Mouse (Mus musculus): ENCODE measurements around the gene Def8.
"Not testable (repeated sequence)": the region's sequence is repeated elsewhere in the genome, so short reads cannot be mapped to it uniquely, and the experiment has no call there.

DNA sequence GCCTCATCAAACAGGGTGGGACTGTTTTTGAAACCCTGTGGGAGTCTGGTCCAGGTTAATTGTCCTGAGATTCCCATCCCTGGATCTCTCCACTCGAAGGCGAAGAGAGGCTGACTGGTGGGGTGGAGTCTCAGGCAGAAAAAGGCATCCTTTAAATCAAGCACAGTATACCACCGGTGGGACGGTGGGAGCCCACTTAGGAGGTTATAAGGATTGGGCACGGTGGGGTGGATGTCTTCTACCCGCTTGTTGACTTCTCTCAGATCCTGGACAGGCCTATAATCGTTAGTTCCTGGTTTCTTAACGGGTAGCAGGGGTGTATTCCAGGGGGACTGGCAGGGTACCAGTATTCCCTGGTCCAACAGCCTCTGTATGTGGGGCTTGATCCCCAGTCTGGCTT lies 7.6 kb downstream of the Def8 start:
- TF ChIP-seq CTCF (IDR thresholded peaks at IDR 0.05; ENCODE audit: extremely low read depth, insufficient read depth, insufficient read length, insufficient replicate concordance); POLR2A (IDR thresholded peaks at IDR 0.05; ENCODE audit: low read depth, low read length): not testable (repeated sequence)

All from spleen, adult 2 months (tissue).